Mouse (Mus musculus): ENCODE data around the gene Tbc1d20.

GRCm38 (mm10) chr2:152349205-152349604 is 55.6 kb downstream of the Tbc1d20 start:
- TF ChIP-seq CTCF (IDR thresholded peaks at IDR 0.05; ENCODE audit: low read depth, low read length) (no peak), GATA2 (IDR thresholded peaks at IDR 0.05; ENCODE audit: borderline replicate concordance, low read depth, low read length) (no peak), GATA1 (IDR thresholded peaks at IDR 0.05; ENCODE audit: borderline replicate concordance, low read length) (no peak), POLR2AphosphoS5 (IDR thresholded peaks at IDR 0.05; ENCODE audit: insufficient replicate concordance, low read depth, low read length) (no peak)

All from G1E (cell line).